Mouse (Mus musculus) embryonic facial prominence, embryonic 14.5 days (tissue): ENCODE results near the gene Igf2bp1. TPM values are rescaled to one million over a fixed set of nuclear protein-coding genes. Genes with fewer than 3 reads are reported as not detected.

Experiments used
- ATAC-seq: fragments of 200-750 bp; cut with Nextera tagmentation; 2 replicates; pipeline ENCODE4 v1.8.0; 2017; ENCODE audit warnings: low read depth, moderate number of reproducible peaks, moderate TSS enrichment
- DNase-seq: peaks from one replicate; pipeline ENCODE4 v3.0.0-alpha.2; 2015; ENCODE audit warnings: low spot score
- H3K27ac ChIP-seq: fragments of 300-500 bp; sonication (generic); replicated peaks from 2 replicates; pipeline ENCODE4 v1.5.1; 2014; ENCODE audit warnings: low read depth, mild to moderate bottlenecking, low read length, moderate library complexity
- H3K27me3 ChIP-seq: fragments of 300-500 bp; sonication (generic); replicated peaks from 2 replicates; pipeline ENCODE4 v1.6.1; 2014; ENCODE audit warnings: low read length; ENCODE audit not compliant: control insufficient read depth, insufficient read depth
- H3K36me3 ChIP-seq: fragments of 300-500 bp; sonication (generic); 2 replicates; pipeline ENCODE4 v1.6.1; 2014; ENCODE audit warnings: low read length, mixed read lengths; ENCODE audit not compliant: control insufficient read depth, insufficient read depth
- H3K4me1 ChIP-seq: fragments of 300-500 bp; sonication (generic); 2 replicates; pipeline ENCODE4 v1.6.1; 2014; ENCODE audit warnings: antibody characterized with exemption, low read length; ENCODE audit not compliant: control insufficient read depth, insufficient read depth
- H3K4me2 ChIP-seq: fragments of 300-500 bp; sonication (generic); 2 replicates; pipeline ENCODE4 v1.6.1; 2014; ENCODE audit warnings: low read depth, mild to moderate bottlenecking, low read length, moderate library complexity, mixed read lengths
- H3K4me3 ChIP-seq: fragments of 300-500 bp; sonication (generic); 2 replicates; pipeline ENCODE4 v1.5.1; 2014; ENCODE audit warnings: low read depth, mild to moderate bottlenecking, low read length
- H3K9ac ChIP-seq: fragments of 300-500 bp; sonication (generic); 2 replicates; pipeline ENCODE4 v1.6.1; 2014; ENCODE audit warnings: low read depth, mild to moderate bottlenecking, low read length, moderate library complexity, mixed read lengths
- H3K9me3 ChIP-seq: fragments of 300-500 bp; sonication (generic); 2 replicates; pipeline ENCODE4 v1.6.1; 2016; ENCODE audit warnings: low read length; ENCODE audit not compliant: control insufficient read depth
- WGBS: fragments of 180-500 bp; shearing (Covaris S2); extraction: QIAGEN DNeasy Blood & Tissue Kit; methylation state at CpG from one replicate; pipeline ENCODE4 v1.1.7; 2014; 5-methylcytosine and 5-hydroxymethylcytosine counted together
- polyA plus RNA-seq: library from polyadenylated mRNA; unstranded; fragments of >200 nt; fragmentation: Nextera tagmentation; extraction: Ambion mirVana; gene quantifications from 2 replicates; pipeline ENCODE4 v1.2.1, GENCODE M21; 2014

Igf2bp1 gene
- polyA plus RNA-seq, 1 experiment from 2014 or later: 19.9 TPM

GRCm38 (mm10) chr11:96003969-96004792, 1.6 kb downstream of the Igf2bp1 start:
- WGBS: under 1% methylated on average over 31 of the region's 32 CpGs
- Histone ChIP-seq H3K4me1 (peaks cover 32% of the 10 kb centered on the region), H3K27ac (peak overlapping the region; percentile 95), H3K9me3 (no peaks in the 10 kb centered on the region), H3K36me3 (no peaks in the 10 kb centered on the region), H3K9ac (peak overlapping the region; percentile 96), H3K27me3 (0 out of 2 replicates have a peak, but pooled peaks cover 4% of the 10 kb centered on the region), H3K4me2 (peak overlapping the region; percentile 82), H3K4me3 (peak overlapping the region; percentile 88)
- no peak for ATAC-seq
- DNase-seq: peak; percentile 31

- ATAC-seq: no peak
- Histone ChIP-seq H3K27ac (peak overlapping the region; percentile 95), H3K36me3 (no peaks in the 10 kb centered on the region), H3K4me3 (peak overlapping the region; percentile 88), H3K9ac (peak overlapping the region; percentile 96), H3K4me2 (peak overlapping the region; percentile 82), H3K9me3 (no peaks in the 10 kb centered on the region), H3K4me1 (peaks cover 32% of the 10 kb centered on the region), H3K27me3 (0 out of 2 replicates have a peak, but pooled peaks cover 4% of the 10 kb centered on the region)
- peak; percentile 25 for DNase-seq
- WGBS: under 1% methylated on average over 12 of the region's 12 CpGs
Measured at GRCm38 (mm10) chr11:96003100-96003900, 2.4 kb downstream of the Igf2bp1 start.

DNA sequence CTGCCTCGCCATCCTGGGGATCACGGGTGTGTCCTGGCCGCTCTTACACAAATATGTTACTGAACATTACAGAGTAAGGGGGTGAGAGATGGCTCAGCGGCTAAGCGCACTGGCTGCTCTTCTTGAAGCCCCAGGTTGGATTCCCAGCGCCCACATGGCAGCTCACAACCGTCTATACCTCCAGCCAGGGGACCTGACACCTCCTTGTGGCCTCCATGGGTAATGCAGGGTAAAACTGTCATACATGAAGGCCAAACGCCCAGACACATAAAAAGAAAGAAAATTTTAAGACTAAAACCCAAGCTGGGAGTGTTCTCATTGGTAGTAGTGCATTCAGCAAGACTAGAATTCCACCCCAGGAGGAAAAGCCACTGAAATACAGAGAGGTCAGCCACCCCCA, 11.6 kb downstream of the Igf2bp1 start:
- Histone ChIP-seq H3K4me1 (peaks cover 37% of the 10 kb centered on the region), H3K36me3 (peaks cover 6% of the 10 kb centered on the region), H3K27me3 (no peaks in the 10 kb centered on the region), H3K9ac (no peak overlapping the region), H3K4me3 (no peak overlapping the region), H3K4me2 (no peak overlapping the region), H3K27ac (no peak overlapping the region), H3K9me3 (no peaks in the 10 kb centered on the region)
- ATAC-seq: no peak
- WGBS: 94% methylated on average over 8 of the region's 8 CpGs
- DNase-seq: no peak

DNA sequence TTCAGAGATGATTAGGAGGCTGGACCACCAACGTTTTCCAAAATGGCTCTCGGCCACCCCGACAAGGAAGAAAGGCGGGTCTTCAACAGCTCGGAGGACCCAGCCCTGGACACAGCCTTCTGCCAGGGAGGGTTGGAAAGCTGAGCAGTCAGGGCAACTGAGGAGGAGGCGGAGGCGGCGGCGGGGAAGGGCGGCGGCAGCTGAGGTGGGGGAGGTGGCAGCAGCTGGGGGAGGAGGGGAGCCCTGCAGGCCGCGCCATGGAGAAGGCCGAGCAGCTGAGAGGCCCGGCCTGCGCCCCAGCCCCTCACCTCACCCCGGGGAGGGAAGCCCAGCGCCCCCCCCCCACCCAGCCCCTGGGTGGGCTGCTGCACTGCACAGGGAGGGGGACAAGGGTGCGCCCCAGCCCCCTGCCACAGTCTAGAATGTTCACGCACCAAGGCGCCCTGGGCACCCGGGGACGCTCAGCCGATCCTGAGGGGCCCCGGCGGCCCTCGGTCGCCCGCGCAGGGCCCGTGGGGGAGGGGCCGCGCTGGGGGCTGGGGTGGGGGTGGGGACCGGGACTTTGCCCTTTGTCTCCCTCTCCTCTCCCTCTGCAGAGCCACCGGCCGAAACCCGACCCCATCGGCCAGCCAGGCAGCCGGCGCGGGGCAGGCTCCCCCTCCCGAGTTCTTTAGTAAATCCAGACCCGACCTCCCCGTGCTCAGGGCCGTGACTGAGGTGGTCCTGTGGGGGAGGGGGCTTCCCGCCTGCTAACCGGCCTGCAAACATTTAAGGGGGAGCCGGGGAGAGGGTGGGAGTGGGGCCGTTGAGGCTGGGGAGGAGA, 14.6 kb downstream of the Igf2bp1 start:
- H3K27me3 ChIP-seq: no peaks in the 10 kb centered on the region
- H3K36me3 ChIP-seq: no peaks in the 10 kb centered on the region; the same call in 1 of the 2 replicates
- DNase-seq: peak; percentile 82
- 6% methylated on average over 16 of the region's 49 CpGs for WGBS
- H3K4me1 ChIP-seq: peaks cover 50% of the 10 kb centered on the region
- H3K4me3 ChIP-seq: peak overlapping the region; percentile 42
- peak; percentile 78 for ATAC-seq
- H3K4me2 ChIP-seq: peak overlapping the region; percentile 85
- H3K9ac ChIP-seq: peak overlapping the region; percentile 73
- peak overlapping the region; percentile 92 for H3K27ac ChIP-seq
- H3K9me3 ChIP-seq: no peaks in the 10 kb centered on the region

DNA sequence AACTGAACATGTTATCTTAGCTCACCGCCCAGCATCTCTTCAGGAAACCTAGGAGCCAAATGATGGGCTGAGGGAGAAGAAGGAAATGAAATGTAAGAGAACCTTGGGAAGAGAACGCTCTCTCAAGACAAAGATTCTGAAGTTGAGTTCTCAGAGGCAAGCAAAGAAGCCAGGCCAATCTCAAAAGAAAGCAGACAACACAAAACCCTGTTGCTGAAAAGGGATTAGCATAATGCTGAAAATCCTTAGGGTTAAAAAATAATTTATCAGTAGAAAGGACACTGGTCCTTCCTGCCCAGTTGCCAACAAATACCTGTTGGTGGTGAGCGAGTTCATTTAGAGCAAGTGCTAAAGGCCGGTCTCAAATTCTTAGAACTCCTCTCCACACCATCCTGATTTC, 15.3 kb downstream of the Igf2bp1 start:
- Histone ChIP-seq H3K4me3 (peak overlapping the region; percentile 42), H3K27ac (peak overlapping the region; percentile 92), H3K9ac (peak overlapping the region; percentile 73), H3K9me3 (no peaks in the 10 kb centered on the region), H3K4me2 (peak overlapping the region; percentile 85), H3K4me1 (peaks cover 50% of the 10 kb centered on the region), H3K27me3 (no peaks in the 10 kb centered on the region), H3K36me3 (peaks cover 2% of the 10 kb centered on the region; the same call in 1 of the 2 replicates)
- ATAC-seq (no peak), DNase-seq (no peak)
- WGBS: 38% methylated on average over 4 of the region's 4 CpGs

- peaks cover 50% of the 10 kb centered on the region for H3K4me1 ChIP-seq
- 39% methylated on average over 8 of the region's 8 CpGs for WGBS
- H3K9ac ChIP-seq: no peak overlapping the region
- H3K36me3 ChIP-seq: peaks cover 3% of the 10 kb centered on the region; the same call in 1 of the 2 replicates
- ATAC-seq: no peak
- H3K4me2 ChIP-seq: peak overlapping the region; percentile 85
- H3K27me3 ChIP-seq: no peaks in the 10 kb centered on the region
- H3K9me3 ChIP-seq: no peaks in the 10 kb centered on the region
- no peak for DNase-seq
- H3K4me3 ChIP-seq: peak overlapping the region; percentile 42; the same call in 1 of the 2 replicates
- H3K27ac ChIP-seq: peak overlapping the region; percentile 92
Measured at GRCm38 (mm10) chr11:95989864-95990263, 15.9 kb downstream of the Igf2bp1 start.

DNA sequence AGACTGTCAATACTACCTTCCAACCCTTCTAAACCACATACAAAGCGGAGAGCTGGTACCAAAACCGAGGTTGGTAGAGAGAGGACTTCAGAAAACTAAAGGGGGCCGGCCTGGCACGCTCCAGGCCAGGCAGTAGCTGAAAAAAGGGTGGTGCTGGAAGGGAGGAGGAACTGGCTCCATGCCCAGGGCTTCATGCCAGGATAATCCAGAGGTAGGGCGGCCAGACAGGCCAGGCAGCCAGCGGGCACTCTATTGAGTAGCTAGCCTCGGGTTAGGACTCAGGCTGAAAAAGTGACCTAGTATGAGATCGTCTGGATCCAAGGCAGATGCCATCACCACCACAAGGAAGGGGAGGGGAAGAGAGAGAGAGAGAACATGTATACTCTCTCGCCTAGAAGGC, 17.2 kb downstream of the Igf2bp1 start:
- Histone ChIP-seq H3K4me1 (peaks cover 51% of the 10 kb centered on the region), H3K36me3 (0 out of 2 replicates have a peak, but pooled peaks cover 3% of the 10 kb centered on the region), H3K4me3 (no peak overlapping the region), H3K27ac (peak overlapping the region; percentile 92; the same call in 1 of the 2 replicates), H3K27me3 (no peaks in the 10 kb centered on the region), H3K9me3 (no peaks in the 10 kb centered on the region), H3K4me2 (peak overlapping the region; percentile 85), H3K9ac (0 out of 2 replicates have a peak overlapping the region, but pooled peaks have one; percentile 31)
- WGBS: 38% methylated on average over 9 of the region's 9 CpGs
- DNase-seq (peak; percentile 80), ATAC-seq (peak; percentile 19; the same call in 1 of the 2 replicates)
